Mouse (Mus musculus) layer of hippocampus, postnatal 14 days (tissue): ENCODE measurements around the gene Lamc1. TPM values are rescaled to one million over a fixed set of nuclear protein-coding genes. Genes with fewer than 3 reads are reported as not detected.
A peak's percentile ranks its signal among the peaks of the same experiment; 100 is the strongest.
"Not testable (repeated sequence)": the region's sequence is repeated elsewhere in the genome, so short reads cannot be mapped to it uniquely, and the experiment has no call there.

Experiments
- DNase-seq, 2 experiments: peaks; one replicate each; pipeline ENCODE4 v3.0.0; 2021 to 2022; ENCODE audit warnings: low spot score in 2 of 2, mixed read lengths in 1 of 2
- total RNA-seq, 2 experiments: library from RNA; stranded (reverse); gene quantifications; 2 replicates each; pipeline ENCODE4 v1.2.3; 2021

Gene Lamc1
- total RNA-seq, 2 experiments from 2014 or later, result 43.3 to 49.1 TPM

GRCm38 (mm10) chr1:153305249-153305648 is 27.3 kb downstream of the Lamc1 start:
- DNase-seq, result not testable (repeated sequence)

GRCm38 (mm10) chr1:153299436-153299835 is 33.1 kb downstream of the Lamc1 start:
- not testable (repeated sequence) for DNase-seq

- DNase-seq, result not testable (repeated sequence)
Measured at GRCm38 (mm10) chr1:153297774-153298363, 34.7 kb downstream of the Lamc1 start.

- DNase-seq, result no peak
Measured at GRCm38 (mm10) chr1:153296035-153296434, 36.6 kb downstream of the Lamc1 start.

- DNase-seq, result no peak
Measured at GRCm38 (mm10) chr1:153292892-153293291, 39.7 kb downstream of the Lamc1 start.

- DNase-seq, result no peak
Measured at GRCm38 (mm10) chr1:153292202-153292601, 40.4 kb downstream of the Lamc1 start.

GRCm38 (mm10) chr1:153291416-153291815 is 41.2 kb downstream of the Lamc1 start:
- no peak for DNase-seq

- no peak for DNase-seq
Measured at GRCm38 (mm10) chr1:153288010-153288409, 44.6 kb downstream of the Lamc1 start.

- DNase-seq, result no peak
Measured at GRCm38 (mm10) chr1:153287443-153287842, 45.1 kb downstream of the Lamc1 start.

- DNase-seq, result no peak
Measured at GRCm38 (mm10) chr1:153286216-153286615, 46.4 kb downstream of the Lamc1 start.

GRCm38 (mm10) chr1:153285188-153285587 is 47.4 kb downstream of the Lamc1 start:
- no peak for DNase-seq

GRCm38 (mm10) chr1:153282342-153282975 is 50.1 kb downstream of the Lamc1 start:
- peak; percentile 31 to 54 for DNase-seq

- DNase-seq, result no peak
Measured at GRCm38 (mm10) chr1:153281483-153281882, 51.1 kb downstream of the Lamc1 start.

GRCm38 (mm10) chr1:153280411-153280810 is 52.2 kb downstream of the Lamc1 start:
- DNase-seq, result no peak

- no peak for DNase-seq
Measured at GRCm38 (mm10) chr1:153278028-153278613, 54.5 kb downstream of the Lamc1 start.

- DNase-seq, result no peak
Measured at GRCm38 (mm10) chr1:153275466-153275865, 57.1 kb downstream of the Lamc1 start.

- no peak for DNase-seq
Measured at GRCm38 (mm10) chr1:153274611-153275010, 58.0 kb downstream of the Lamc1 start.

GRCm38 (mm10) chr1:153273657-153274056 is 58.9 kb downstream of the Lamc1 start:
- DNase-seq, result peak in 1 of 2 experiments; percentile 35

GRCm38 (mm10) chr1:153270827-153271226 is 61.8 kb downstream of the Lamc1 start:
- no peak for DNase-seq

- DNase-seq, result no peak
Measured at GRCm38 (mm10) chr1:153269681-153270080, 62.9 kb downstream of the Lamc1 start.

- no peak for DNase-seq
Measured at GRCm38 (mm10) chr1:153268806-153269309, 63.7 kb downstream of the Lamc1 start.

GRCm38 (mm10) chr1:153268306-153268705 is 64.3 kb downstream of the Lamc1 start:
- no peak for DNase-seq
